Mouse (Mus musculus): ENCODE measurements around the gene Sp7.

DNA sequence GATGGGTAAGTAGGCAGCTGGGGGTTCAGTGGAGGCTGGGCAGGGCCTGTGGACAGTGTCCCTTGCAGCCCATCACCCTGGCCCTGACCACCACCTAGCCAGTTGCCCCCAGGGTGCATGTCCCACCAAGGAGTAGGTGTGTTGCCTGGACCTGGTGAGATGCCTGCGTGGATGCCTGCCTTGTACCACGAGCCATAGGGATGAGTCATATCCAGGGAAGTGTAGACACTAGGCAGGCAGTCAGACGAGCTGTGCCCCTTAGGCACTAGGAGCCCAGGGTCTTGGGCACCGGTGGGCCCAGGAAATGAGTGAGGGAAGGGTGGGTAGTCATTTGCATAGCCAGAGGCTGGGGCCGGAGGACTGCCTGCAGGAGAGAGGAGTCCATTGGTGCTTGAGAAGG, 8.1 kb downstream of the Sp7 start:
- TF ChIP-seq TCF12 (IDR thresholded peaks at IDR 0.05; ENCODE audit: low read depth, low read length) (no peak), CTCF (IDR thresholded peaks at IDR 0.05 in 2 of 3, conservative IDR thresholded peaks at IDR 0.05 in 1 of 3; ENCODE audit: control insufficient read depth in 1 of 3, insufficient read depth in 1 of 3, low read depth in 2 of 3, low read length in 3 of 3, poor library complexity in 1 of 3, severe bottlenecking in 1 of 3) (no peak), POLR2A (IDR thresholded peaks at IDR 0.05; ENCODE audit: control insufficient read depth in 1 of 2, insufficient read depth in 1 of 2, low read depth in 1 of 2, low read length in 2 of 2, poor library complexity in 1 of 2) (no peak), TAL1 (IDR thresholded peaks at IDR 0.05; ENCODE audit: low read length) (no peak), MEF2A (IDR thresholded peaks at IDR 0.05; ENCODE audit: extremely low read depth, insufficient replicate concordance, low read depth, low read length, poor library complexity, severe bottlenecking) (no peak), USF1 (IDR thresholded peaks at IDR 0.05; ENCODE audit: low read depth, low read length) (no peak), RCOR1 (IDR thresholded peaks at IDR 0.05; ENCODE audit: low read depth, low read length) (no peak)

Measured in MEL (cell line).